Mouse (Mus musculus): ENCODE measurements around the gene Wap. TPM values are rescaled to one million over a fixed set of nuclear protein-coding genes. Genes with fewer than 3 reads are reported as not detected.

Gene Wap
- not detected in 2 replicates for polyA plus RNA-seq (2014; fragmentation: Nextera tagmentation; extraction: Ambion mirVana)

- H3K4me1 ChIP-seq (replicated peaks; ENCODE audit: control insufficient read depth, insufficient read depth, low read length) = no peaks in the 10 kb centered on the region
- no peaks in the 10 kb centered on the region for H3K27me3 ChIP-seq (replicated peaks; ENCODE audit: control insufficient read depth, insufficient read depth, low read length)
- no peak within 1 kb of the TSS for H3K4me2 ChIP-seq
- H3K9me3 ChIP-seq (ENCODE audit: control insufficient read depth, low read length) = no peaks in the 10 kb centered on the region
- DNase-seq (ENCODE audit: low spot score) (no peak), ATAC-seq (replicated peaks; ENCODE audit: low FRiP score) (no peak)
- 82% methylated on average over 4 of the region's 4 CpGs for WGBS
- H3K36me3 ChIP-seq (ENCODE audit: control insufficient read depth, insufficient read depth, low read length) = no peaks in the 10 kb centered on the region
- no peak within 1 kb of the TSS for H3K27ac ChIP-seq (ENCODE audit: low read depth, low read length)
- no peak within 1 kb of the TSS for H3K4me3 ChIP-seq (ENCODE audit: low read depth, low read length)
- no peak within 1 kb of the TSS for H3K9ac ChIP-seq (ENCODE audit: low read depth, low read length)
Measured at GRCm38 (mm10) chr11:6638537-6638936, at the start of gene Wap. Wap (minus strand) TSS chr11:6638637.

- H3K36me3 ChIP-seq (ENCODE audit: control insufficient read depth, insufficient read depth, low read length) = no peaks in the 10 kb centered on the region
- H3K4me1 ChIP-seq (replicated peaks; ENCODE audit: control insufficient read depth, insufficient read depth, low read length) = no peaks in the 10 kb centered on the region
- no peak overlapping the region for H3K4me3 ChIP-seq (ENCODE audit: low read depth, low read length)
- no peaks in the 10 kb centered on the region for H3K27me3 ChIP-seq (replicated peaks; ENCODE audit: control insufficient read depth, insufficient read depth, low read length)
- ATAC-seq (replicated peaks; ENCODE audit: low FRiP score) (no peak), DNase-seq (ENCODE audit: low spot score) (no peak)
- no peak overlapping the region for H3K4me2 ChIP-seq
- no peak overlapping the region for H3K9ac ChIP-seq (ENCODE audit: low read depth, low read length)
- no peak overlapping the region for H3K27ac ChIP-seq (ENCODE audit: low read depth, low read length)
- H3K9me3 ChIP-seq (ENCODE audit: control insufficient read depth, low read length) = peaks cover 2% of the 10 kb centered on the region; the same call in 1 of the 2 replicates
- 63% methylated on average over 3 of the region's 3 CpGs for WGBS
Measured at GRCm38 (mm10) chr11:6684741-6685140, 46.3 kb upstream of the Wap start.

- H3K27ac ChIP-seq (ENCODE audit: low read depth, low read length) = no peak overlapping the region
- no peak for ATAC-seq (replicated peaks; ENCODE audit: low FRiP score)
Measured at GRCm38 (mm10) chr11:6680397-6680818, 42.0 kb upstream of the Wap start.

GRCm38 (mm10) chr11:6679694-6680396 is 41.4 kb upstream of the Wap start:
- WGBS = 49% methylated on average over 17 of the region's 17 CpGs
- no peak overlapping the region for H3K4me3 ChIP-seq (ENCODE audit: low read depth, low read length)
- no peaks in the 10 kb centered on the region for H3K4me1 ChIP-seq (replicated peaks; ENCODE audit: control insufficient read depth, insufficient read depth, low read length)
- peaks cover 2% of the 10 kb centered on the region; the same call in 1 of the 2 replicates for H3K9me3 ChIP-seq (ENCODE audit: control insufficient read depth, low read length)
- peak overlapping the region; percentile 51 for H3K4me2 ChIP-seq
- DNase-seq (ENCODE audit: low spot score) (no peak), ATAC-seq (replicated peaks; ENCODE audit: low FRiP score) (no peak)
- H3K27ac ChIP-seq (ENCODE audit: low read depth, low read length) = no peak overlapping the region
- H3K36me3 ChIP-seq (ENCODE audit: control insufficient read depth, insufficient read depth, low read length) = no peaks in the 10 kb centered on the region
- H3K9ac ChIP-seq (ENCODE audit: low read depth, low read length) = no peak overlapping the region; the same call in 1 of the 2 replicates
- H3K27me3 ChIP-seq (replicated peaks; ENCODE audit: control insufficient read depth, insufficient read depth, low read length) = no peaks in the 10 kb centered on the region

More at GRCm38 (mm10) chr11:6680397-6680818, 42.0 kb upstream of the Wap start:
- Histone ChIP-seq H3K4me2 (peak overlapping the region; percentile 51), H3K36me3 (ENCODE audit: control insufficient read depth, insufficient read depth, low read length) (no peaks in the 10 kb centered on the region), H3K27me3 (replicated peaks; ENCODE audit: control insufficient read depth, insufficient read depth, low read length) (no peaks in the 10 kb centered on the region), H3K4me1 (replicated peaks; ENCODE audit: control insufficient read depth, insufficient read depth, low read length) (no peaks in the 10 kb centered on the region), H3K9me3 (ENCODE audit: control insufficient read depth, low read length) (peaks cover 2% of the 10 kb centered on the region; the same call in 1 of the 2 replicates), H3K9ac (ENCODE audit: low read depth, low read length) (no peak overlapping the region; the same call in 1 of the 2 replicates), H3K4me3 (ENCODE audit: low read depth, low read length) (no peak overlapping the region)
- 16% methylated on average over 10 of the region's 10 CpGs for WGBS
- DNase-seq (ENCODE audit: low spot score) = peak; percentile 45

GRCm38 (mm10) chr11:6677530-6677929 is 39.1 kb upstream of the Wap start:
- Histone ChIP-seq H3K4me1 (replicated peaks; ENCODE audit: control insufficient read depth, insufficient read depth, low read length) (no peaks in the 10 kb centered on the region), H3K27ac (ENCODE audit: low read depth, low read length) (no peak overlapping the region), H3K9ac (ENCODE audit: low read depth, low read length) (no peak overlapping the region), H3K9me3 (ENCODE audit: control insufficient read depth, low read length) (no peaks in the 10 kb centered on the region), H3K27me3 (replicated peaks; ENCODE audit: control insufficient read depth, insufficient read depth, low read length) (no peaks in the 10 kb centered on the region), H3K4me2 (no peak overlapping the region), H3K36me3 (ENCODE audit: control insufficient read depth, insufficient read depth, low read length) (no peaks in the 10 kb centered on the region), H3K4me3 (ENCODE audit: low read depth, low read length) (no peak overlapping the region)
- no peak for DNase-seq (ENCODE audit: low spot score)
- 23% methylated on average over 7 of the region's 7 CpGs for WGBS
- ATAC-seq (replicated peaks; ENCODE audit: low FRiP score) = 0 out of 2 replicates have a peak, but pooled peaks have one; percentile 39

- H3K36me3 ChIP-seq (ENCODE audit: control insufficient read depth, insufficient read depth, low read length) = no peaks in the 10 kb centered on the region
- DNase-seq (ENCODE audit: low spot score) (no peak), ATAC-seq (replicated peaks; ENCODE audit: low FRiP score) (no peak)
- no peaks in the 10 kb centered on the region for H3K27me3 ChIP-seq (replicated peaks; ENCODE audit: control insufficient read depth, insufficient read depth, low read length)
- no peak overlapping the region for H3K27ac ChIP-seq (ENCODE audit: low read depth, low read length)
- no peaks in the 10 kb centered on the region for H3K9me3 ChIP-seq (ENCODE audit: control insufficient read depth, low read length)
- no peaks in the 10 kb centered on the region for H3K4me1 ChIP-seq (replicated peaks; ENCODE audit: control insufficient read depth, insufficient read depth, low read length)
- 80% methylated on average over 9 of the region's 9 CpGs for WGBS
- no peak overlapping the region for H3K4me3 ChIP-seq (ENCODE audit: low read depth, low read length)
- no peak overlapping the region for H3K4me2 ChIP-seq
- no peak overlapping the region for H3K9ac ChIP-seq (ENCODE audit: low read depth, low read length)
Measured at GRCm38 (mm10) chr11:6676641-6677040, 38.2 kb upstream of the Wap start.

- no peak overlapping the region for H3K4me3 ChIP-seq (ENCODE audit: low read depth, low read length)
- ATAC-seq (replicated peaks; ENCODE audit: low FRiP score) (no peak), DNase-seq (ENCODE audit: low spot score) (no peak)
- no peak overlapping the region for H3K27ac ChIP-seq (ENCODE audit: low read depth, low read length)
- 46% methylated on average over 7 of the region's 7 CpGs for WGBS
- H3K4me2 ChIP-seq = no peak overlapping the region
- H3K9me3 ChIP-seq (ENCODE audit: control insufficient read depth, low read length) = no peaks in the 10 kb centered on the region
- no peaks in the 10 kb centered on the region for H3K36me3 ChIP-seq (ENCODE audit: control insufficient read depth, insufficient read depth, low read length)
- no peak overlapping the region for H3K9ac ChIP-seq (ENCODE audit: low read depth, low read length)
- H3K4me1 ChIP-seq (replicated peaks; ENCODE audit: control insufficient read depth, insufficient read depth, low read length) = no peaks in the 10 kb centered on the region
- no peaks in the 10 kb centered on the region for H3K27me3 ChIP-seq (replicated peaks; ENCODE audit: control insufficient read depth, insufficient read depth, low read length)
Measured at GRCm38 (mm10) chr11:6675402-6675801, 37.0 kb upstream of the Wap start.

GRCm38 (mm10) chr11:6674701-6675100 is 36.3 kb upstream of the Wap start:
- Histone ChIP-seq H3K36me3 (ENCODE audit: control insufficient read depth, insufficient read depth, low read length) (no peaks in the 10 kb centered on the region), H3K9me3 (ENCODE audit: control insufficient read depth, low read length) (no peaks in the 10 kb centered on the region), H3K27me3 (replicated peaks; ENCODE audit: control insufficient read depth, insufficient read depth, low read length) (no peaks in the 10 kb centered on the region), H3K27ac (ENCODE audit: low read depth, low read length) (no peak overlapping the region), H3K4me3 (ENCODE audit: low read depth, low read length) (no peak overlapping the region), H3K9ac (ENCODE audit: low read depth, low read length) (no peak overlapping the region), H3K4me2 (no peak overlapping the region), H3K4me1 (replicated peaks; ENCODE audit: control insufficient read depth, insufficient read depth, low read length) (no peaks in the 10 kb centered on the region)
- no peak for DNase-seq (ENCODE audit: low spot score)
- no peak for ATAC-seq (replicated peaks; ENCODE audit: low FRiP score)
- WGBS = 85% methylated on average over 9 of the region's 9 CpGs

- Histone ChIP-seq H3K9ac (ENCODE audit: low read depth, low read length) (no peak overlapping the region), H3K27me3 (replicated peaks; ENCODE audit: control insufficient read depth, insufficient read depth, low read length) (no peaks in the 10 kb centered on the region), H3K27ac (ENCODE audit: low read depth, low read length) (no peak overlapping the region), H3K4me3 (ENCODE audit: low read depth, low read length) (no peak overlapping the region), H3K4me1 (replicated peaks; ENCODE audit: control insufficient read depth, insufficient read depth, low read length) (no peaks in the 10 kb centered on the region), H3K9me3 (ENCODE audit: control insufficient read depth, low read length) (no peaks in the 10 kb centered on the region), H3K4me2 (no peak overlapping the region), H3K36me3 (ENCODE audit: control insufficient read depth, insufficient read depth, low read length) (no peaks in the 10 kb centered on the region)
- WGBS = 69% methylated on average over 4 of the region's 4 CpGs
- ATAC-seq (replicated peaks; ENCODE audit: low FRiP score) = no peak
- no peak for DNase-seq (ENCODE audit: low spot score)
Measured at GRCm38 (mm10) chr11:6670826-6671225, 32.4 kb upstream of the Wap start.

Measured in liver, embryonic 11.5 days (tissue).